Mouse (Mus musculus) left cerebral cortex, adult 18-20 months (tissue): ENCODE results near the gene Bco1. TPM values are rescaled to one million over a fixed set of nuclear protein-coding genes. Genes with fewer than 3 reads are reported as not detected.

ENCODE experiments used
- DNase-seq, 2 experiments: peaks; one replicate each; pipeline ENCODE4 v3.0.0; 2021 to 2022; ENCODE audit warnings: low spot score in 2 of 2, mixed read lengths in 1 of 2
- total RNA-seq, 2 experiments: library from RNA; stranded (reverse); gene quantifications; 2 replicates each; pipeline ENCODE4 v1.2.3; 2021

Gene Bco1
- total RNA-seq, 2 experiments from 2014 or later = not detected

DNA sequence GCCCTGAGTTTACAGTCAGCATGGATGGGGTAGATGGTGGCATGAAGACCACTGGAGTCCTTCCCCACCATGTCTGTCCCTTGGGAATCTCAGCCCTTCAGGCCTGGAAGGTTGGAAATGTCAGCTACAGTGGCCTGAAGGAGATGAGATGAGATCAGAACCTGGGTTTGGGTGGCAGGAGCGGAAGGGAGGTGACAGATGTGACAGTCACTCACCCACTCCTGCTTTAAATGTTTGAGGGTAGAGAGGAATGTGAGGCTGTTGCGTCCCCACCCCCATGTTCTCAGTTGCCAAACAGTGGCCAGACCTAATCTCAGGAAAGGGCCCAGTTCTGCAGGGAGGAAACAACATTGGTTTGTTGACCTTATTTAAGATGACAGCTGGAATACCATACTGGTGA lies 41.1 kb downstream of the Bco1 start:
- DNase-seq = no peak

DNA sequence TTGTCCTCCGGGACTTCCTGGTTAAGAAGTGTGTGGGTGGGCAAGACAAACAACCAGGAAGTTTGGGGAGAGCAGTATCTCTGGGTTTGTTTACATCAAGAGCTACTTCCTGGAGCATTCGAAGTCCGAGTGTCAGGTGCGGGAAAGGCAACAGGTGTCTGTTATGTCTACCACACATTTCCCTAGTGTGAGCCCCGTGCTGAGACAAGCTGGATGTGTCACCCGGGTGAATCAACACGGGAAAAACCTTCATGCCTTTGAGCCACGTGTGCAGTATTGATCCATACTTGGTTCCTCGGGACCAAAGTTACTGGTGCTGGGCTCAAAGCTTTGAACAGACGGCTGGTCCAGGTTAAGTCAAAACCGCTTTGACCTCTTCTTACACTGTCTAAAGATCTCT lies 41.7 kb downstream of the Bco1 start:
- no peak for DNase-seq

DNA sequence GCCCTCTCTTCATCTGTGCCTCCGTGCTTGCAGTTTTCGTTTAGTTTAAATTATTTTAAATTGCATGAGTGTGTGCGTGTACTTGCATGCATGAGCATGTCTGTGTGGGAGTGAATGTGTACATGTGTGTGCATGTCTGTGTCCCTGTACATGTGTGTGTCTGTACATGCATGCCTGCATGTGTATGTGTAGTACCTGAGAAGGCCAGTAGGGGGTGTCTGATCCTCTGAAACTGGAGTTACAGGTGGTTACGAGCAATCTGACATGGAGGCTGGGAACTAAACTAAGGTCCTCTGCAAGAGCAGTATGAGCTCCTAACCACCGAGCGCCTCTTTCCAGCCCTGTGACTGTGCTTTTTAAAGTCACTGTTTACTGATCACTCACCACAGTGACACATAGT lies 52.9 kb downstream of the Bco1 start:
- DNase-seq = no peak

DNA sequence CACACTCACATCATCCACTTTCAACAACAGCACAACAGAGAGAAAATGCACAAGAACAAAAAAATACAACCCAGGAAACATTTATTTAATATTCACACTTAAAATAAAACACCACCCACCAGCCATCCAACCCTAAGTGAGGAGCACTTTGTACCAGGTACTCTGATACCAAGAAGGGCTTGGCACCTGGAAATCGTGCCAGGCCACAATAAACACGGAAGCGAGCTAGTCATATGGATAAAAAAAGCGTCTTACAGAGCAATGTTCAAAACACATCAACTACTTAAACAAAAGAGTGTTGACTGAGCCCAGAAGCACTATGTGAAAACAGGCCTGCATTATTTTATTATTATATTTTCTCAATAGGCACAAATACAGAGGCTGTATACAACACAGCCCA lies 60.5 kb downstream of the Bco1 start:
- no peak for DNase-seq

DNA sequence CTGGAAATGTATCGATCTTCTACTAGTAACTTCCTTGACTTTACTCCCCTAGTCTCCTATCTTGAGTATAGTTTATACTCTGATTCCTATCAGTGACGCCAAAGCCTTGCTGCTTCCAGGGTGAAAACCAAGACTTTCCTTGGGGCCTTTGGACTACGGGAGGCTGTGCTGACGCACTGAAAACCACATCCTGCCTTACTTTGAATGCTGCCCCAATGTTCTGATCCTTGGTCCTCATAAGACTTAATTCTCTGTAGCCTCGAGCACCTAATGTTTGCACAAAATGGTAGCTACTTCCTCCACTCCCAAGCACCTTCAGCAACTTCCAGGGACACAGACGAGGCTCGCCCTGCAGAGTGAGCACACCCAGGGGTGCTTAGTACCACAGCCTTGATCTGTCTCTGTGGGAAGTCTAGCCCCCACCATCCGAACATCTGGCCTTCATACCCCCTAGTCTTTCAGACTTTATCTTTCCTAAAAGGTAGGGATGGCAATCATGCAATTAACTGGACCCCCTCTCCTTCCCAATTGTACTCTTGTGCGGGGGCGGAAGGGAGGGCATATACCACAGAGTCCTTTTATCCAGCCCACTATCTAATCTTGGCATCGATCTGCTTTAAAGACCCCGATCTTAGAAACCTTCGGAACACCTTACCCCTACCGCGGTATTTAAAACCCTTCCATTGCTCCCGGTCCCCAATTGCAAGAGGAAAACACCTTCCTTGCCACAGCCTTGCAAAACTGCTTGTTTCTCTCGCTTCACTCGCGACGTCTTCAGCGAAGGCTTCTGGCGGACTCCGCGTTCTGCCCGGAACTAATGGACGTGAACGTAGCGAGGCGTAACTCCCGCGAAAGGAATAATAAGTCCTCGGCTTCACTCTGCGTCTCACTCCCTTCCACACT lies 61.5 kb downstream of the Bco1 start:
- no peak for DNase-seq

DNA sequence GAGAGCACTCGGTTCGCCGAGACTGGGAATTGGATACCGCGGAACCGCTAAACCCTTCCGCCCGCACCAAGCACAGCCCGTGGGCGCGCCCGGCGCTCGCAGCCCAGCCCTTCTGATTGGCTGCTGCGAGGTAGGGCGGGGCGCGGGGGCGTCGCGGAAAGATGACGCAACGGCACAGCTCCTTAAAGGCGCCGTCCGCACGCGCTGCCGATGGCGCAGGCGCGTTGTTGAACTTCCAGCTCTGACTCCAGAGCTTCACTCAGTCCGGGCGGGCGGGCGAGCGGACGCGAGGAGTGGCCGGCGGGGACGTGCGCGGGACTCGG lies 62.1 kb downstream of the Bco1 start:
- peak; percentile 97 for DNase-seq

DNA sequence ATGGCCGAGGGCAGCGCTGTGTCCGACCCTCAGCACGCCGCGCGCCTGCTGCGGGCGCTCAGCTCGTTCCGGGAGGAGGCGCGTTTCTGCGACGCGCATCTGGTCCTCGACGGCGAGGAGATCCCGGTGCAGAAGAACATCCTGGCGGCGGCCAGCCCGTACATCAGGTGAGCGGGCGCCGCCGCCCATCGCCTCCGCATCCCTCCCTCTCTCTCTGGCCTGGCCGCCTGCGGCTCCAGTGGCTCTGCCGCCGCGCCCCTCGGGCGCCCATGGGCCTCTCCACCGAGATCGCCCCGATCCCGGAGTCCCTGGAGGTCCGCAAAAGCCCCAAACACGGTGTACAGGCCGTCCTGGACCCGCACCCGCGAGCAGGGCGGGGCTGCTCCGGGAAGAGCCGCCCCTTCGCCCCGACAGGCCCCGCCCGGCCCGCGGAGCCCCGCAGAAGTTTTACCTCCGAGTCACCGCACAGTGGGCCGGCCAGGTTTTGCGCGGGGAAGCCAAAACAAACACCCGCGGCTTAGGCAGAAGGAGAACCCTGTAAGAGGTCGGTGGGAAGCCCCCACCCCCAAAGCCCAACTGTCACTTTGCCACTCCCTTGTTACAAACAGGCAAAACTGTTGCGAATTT lies 62.6 kb downstream of the Bco1 start, which contains the start of gene Gan:
Gene Gan (plus strand): TSS at position 1 of the 627 bp plus-strand sequence.
- DNase-seq = peak; percentile 8 to 29

DNA sequence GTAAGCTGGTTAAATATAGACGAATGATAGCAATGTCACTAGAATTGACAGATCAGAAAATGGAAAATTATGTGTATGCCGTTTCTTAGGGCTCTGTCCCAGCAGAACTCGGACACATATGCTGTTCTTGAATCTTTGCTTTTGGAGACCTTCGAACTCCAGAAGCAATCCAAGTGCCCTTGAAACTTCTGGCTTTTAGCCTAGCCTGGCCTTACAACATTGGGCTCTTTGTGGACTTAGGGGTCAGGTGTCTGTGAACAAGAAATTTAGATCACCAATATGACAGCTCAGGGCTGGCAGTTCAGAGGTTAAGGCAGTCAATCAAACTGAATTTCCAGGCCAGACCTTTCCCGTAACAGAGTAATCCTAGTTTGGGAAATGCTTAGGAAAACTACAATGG lies 63.4 kb downstream of the Bco1 start:
- no peak for DNase-seq

DNA sequence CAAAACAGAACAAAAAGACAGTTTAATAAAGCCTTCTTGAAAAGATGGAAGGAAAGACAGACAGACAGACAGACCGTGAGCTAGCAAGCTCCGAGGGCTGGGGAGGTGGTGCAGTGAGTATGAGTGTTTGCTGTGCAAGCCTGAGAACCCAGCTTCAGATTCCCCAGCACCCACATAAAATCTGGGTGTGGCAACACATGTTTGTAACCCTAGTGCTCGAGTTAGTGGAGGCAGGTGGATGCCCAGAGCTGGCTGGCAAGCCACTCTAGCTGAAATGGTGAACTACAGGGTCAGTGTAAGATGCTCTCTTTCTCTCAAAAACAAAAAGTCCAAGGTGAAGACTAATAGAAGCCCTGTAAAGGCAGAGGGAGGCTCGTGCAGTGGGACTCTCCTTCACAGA lies 69.3 kb downstream of the Bco1 start:
- DNase-seq = no peak

DNA sequence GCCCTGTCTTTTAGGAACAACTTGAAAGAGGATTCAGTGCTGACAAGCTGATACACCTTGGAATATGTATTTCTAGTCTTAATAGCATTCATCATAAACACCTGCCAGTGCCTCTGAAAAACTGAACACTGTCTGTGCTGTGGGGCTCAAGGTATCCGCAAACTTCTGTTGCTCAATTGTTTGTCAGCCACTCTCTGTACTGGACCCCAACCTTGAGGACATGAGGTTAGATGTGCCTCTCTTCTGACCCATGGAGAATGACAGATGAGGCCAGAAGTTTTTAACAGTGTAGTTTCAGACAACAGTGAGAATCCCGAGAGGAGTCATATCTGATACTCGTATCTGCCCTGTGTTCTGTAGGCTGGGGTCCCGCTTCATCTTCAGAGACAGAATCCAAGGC lies 69.9 kb downstream of the Bco1 start:
- no peak for DNase-seq

DNA sequence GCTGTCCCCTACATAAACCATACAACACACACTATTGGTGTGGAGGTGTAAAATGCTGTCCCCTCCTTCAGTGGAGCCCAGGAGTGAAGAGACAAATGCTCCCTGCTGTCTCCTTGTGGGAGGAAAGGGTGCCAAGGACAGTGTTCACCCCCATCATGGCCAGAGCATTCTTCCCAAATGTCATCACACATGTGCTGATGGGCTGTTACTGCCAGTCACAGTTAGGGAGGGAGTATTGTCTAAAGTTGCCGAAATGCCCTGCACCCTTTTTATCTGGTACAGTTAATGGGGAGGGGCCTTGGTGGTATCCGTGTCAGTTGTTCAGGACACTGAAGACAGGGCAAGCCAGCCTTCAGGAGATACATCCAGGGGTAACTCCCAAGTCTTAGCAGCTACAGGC lies 70.9 kb downstream of the Bco1 start:
- no peak for DNase-seq

DNA sequence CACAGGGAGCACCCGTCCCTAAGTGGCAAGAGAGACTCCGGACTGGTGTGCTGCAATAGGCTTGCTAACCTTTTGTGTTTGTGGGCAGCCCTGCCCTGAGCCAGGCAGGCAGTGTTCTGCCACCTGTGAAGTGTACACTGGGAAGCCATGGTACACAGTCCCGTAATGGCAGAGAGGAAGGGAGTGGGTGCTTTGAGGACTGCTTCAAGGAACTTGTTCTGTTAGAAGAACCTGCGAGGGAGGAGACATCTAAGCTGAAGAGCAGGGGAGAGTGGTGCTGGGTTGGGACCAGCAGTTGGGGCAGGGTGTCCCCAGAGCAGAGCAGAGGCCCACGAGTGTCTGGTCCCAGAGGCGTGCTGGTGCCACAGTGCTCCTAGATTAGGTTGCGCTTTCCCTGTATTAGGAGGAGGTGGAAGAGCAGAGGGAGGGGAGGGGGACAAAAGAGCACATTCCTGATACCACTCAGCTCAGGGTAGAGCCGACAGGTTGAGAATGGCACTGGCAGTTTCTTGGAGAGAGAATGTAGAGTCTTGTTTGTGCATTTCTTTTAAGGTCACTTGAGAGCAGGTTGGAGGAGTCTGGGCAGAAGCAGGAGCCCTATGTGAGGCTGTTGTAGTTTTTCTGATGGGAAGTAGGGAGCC lies 71.7 kb downstream of the Bco1 start:
- DNase-seq = no peak

DNA sequence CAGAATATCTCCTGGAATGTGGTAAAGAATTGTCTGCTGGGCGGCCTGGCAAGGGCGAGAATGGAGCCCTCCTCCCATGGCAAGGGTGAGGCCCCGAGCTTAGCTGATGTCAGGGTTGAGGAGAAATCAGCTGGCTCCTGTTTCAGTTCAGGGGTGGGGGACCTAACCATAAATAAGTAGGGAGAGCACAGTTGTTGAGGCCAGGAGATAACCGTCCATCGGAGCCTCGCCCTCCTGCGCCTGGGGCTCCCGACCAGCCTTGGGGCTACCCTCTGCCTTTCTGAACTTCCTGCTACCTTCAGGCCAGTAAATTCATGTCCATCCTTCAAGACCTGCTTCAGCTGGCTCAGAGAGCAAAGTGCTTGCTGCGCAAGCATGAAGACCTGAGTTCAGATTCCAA lies 72.7 kb downstream of the Bco1 start:
- DNase-seq = no peak

DNA sequence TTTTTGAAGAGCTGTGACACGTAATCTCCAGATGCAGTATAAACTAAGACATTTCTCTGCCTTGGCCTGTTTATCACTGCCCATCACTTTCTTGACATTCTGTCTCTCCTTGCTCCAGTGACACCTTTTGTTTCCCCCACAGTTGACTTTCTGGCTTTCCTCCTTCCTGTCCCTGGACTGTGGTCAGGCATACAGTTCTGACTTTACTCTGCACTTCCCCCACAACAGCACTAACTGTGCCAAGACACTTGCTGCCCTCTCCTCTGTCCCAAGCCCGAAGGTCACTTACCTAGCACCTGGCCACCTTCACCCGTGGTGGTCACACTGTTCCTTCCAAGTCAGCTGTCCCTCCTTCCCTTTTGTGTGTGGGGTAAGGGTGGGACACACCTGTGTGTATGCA lies 76.2 kb downstream of the Bco1 start:
- DNase-seq = no peak

DNA sequence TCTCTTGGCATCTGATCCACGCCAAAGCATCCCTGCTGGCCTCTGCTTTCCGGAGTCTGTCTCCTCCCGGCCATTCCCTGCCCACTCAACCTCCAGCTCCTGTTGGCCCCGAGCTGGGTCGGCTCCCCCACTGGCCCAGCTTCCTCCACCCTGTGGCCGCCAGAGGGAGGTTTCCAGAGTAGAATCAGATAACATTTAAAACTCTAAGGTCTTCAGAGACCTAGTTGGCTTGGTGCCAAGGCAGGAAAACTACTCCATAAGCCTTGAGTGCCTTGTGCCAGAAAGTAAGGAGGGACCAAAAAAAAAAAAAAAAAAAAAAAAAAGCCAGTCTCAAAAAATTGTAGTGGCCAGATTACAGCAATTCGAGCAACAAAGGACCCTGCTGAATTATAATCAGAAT lies 77.2 kb downstream of the Bco1 start:
- DNase-seq = no peak

DNA sequence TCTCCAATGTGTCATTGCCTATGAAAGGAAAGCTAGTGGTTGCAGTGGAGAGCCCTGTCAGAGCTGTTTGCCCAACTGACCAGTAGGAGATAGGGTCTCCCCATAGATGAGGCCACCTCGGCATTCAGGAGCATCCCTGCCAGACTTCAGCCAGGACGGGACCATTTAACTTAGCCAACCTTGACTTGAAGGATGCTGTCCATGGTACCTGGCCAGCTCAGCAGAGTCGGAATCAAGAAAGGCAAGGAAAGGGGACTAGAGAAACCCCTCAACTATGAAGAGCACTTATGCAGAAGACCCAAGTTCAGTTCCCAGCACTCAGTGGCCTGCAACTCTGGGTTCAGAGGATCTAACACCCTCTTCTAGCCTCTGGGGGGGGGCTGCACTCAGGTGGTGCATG lies 78.0 kb downstream of the Bco1 start:
- no peak for DNase-seq

DNA sequence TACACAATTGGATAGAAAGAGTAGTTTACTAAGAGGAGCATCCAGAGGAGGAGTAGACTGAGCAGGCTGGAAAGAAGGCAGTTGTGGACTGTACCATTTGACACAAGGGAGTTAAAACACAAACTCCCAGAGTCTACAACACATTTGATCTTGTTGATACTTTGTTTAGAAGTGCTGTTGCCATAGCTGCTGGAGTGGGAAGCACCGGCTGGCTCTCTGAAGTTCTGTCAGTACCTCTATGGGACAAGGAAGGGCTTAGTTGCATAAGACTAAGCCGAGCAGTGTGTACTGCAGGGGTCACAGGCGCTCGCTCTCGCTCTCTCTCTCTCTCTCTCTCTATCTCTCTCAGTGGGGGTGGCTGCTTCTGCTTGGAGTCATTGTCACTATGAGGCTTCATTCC lies 78.9 kb downstream of the Bco1 start:
- DNase-seq = no peak

DNA sequence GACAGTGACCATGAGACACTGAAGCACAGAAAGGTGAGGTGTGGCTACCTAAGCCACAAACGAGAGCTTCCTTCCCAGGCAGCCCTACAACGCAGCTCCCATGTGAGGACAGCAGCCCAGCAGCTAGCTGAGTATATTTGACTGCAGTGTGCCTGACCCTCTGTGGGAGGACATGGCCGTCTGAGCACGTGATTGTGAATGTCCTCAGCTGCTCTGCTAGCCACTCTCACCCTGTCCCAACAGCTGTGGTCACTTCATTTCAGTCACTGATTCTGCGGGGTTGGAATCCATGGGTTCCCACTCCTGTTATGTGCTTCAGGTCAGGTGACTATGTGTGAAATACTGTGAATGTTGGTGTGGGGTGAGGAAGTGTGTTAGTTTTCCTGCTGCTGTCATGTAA lies 80.7 kb downstream of the Bco1 start:
- DNase-seq = no peak

DNA sequence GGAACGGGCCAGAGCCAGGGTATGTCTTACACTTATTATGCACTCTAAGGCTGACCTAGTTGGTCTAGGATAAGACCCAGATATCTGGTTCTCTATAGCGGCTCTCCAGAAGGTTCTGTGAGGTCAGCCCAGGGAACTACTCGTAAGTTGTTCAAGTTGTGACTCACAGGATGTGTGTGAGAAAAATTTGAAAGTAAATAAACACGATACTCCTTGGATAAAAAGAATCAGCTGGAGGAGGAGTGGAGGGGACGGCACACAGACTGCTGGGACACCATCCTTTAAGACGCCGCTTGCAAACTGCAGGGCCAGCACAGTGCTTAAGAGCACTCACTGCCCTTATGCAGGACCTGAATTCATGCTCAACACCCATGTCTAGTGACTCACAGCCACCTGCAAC lies 81.6 kb downstream of the Bco1 start:
- DNase-seq = no peak

DNA sequence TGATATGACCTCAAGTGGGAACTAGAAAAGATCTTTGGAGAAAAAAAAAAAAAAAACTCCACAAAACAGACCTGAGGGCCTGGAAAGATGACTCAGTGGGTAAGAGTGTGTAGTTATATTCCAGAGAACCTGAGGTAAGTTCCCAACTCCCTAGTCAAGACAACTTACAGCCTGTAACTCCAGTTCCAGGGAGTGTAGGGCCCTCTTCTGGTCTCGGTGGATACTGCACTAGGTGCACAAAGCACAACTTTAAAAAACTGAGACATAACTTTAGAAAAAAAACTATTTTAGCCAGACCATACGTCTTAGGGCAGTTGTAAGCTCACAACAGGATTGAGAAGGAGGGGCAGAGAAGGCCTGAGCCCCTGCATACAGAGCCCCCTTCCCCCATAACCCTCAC lies 82.4 kb downstream of the Bco1 start:
- no peak for DNase-seq

DNA sequence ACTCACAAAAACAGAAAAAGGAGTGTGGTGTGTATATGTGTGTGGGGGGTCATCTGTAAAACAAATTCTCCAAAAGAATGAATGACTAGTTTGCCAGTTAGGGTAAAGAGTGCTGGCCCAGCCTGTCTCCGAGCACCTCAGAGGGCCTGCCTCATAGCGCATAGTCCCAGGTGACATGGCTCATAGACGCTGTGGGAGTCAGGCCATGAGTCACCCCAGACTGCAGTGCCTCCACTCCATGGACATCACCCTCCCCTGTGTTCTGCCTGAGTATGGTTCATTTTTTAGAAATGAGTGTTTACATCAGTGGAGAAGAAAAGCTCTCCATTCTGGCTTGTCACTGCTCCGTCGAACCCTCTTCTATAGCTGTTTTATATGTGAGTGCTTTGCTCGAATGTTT lies 83.0 kb downstream of the Bco1 start:
- no peak for DNase-seq

DNA sequence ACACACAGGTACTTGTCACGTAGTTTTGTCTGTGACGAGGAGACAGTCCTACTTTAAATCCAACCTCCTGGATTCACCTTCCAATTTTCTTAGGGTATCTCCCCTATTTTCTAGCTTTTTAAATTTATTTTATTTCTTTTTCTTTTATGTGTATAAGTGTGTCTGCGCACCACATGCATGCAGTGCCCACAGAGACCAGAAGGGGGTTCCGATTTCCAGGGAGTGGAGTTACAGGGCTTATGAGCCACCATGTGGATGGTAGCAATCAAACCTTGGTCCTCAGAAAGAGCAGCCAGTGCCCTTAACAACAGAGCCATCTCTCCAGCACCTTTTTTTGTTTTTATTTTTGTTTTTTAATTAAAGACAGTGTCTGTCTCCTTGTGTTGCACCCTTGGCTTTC lies 87.1 kb downstream of the Bco1 start:
- no peak for DNase-seq
